Comparison of ENCODE assay signal across 9 mouse cellular contexts in the genomic region with DNA sequence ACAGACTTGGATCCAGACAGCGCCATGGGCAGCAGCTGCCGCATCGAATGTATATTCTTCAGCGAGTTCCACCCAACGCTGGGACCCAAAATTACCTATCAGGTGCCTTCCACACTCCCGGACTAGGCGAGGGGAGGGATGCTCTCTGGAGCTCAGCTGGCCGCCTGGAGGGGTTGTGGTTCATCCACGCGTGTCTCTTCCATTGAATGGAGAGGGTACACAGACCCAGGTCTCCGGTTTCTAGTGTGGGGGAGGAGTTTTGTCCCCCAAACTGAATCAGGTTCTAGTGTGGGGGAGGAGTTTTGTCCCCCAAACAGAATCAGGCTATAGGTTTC. TPM values are rescaled to one million over a fixed set of nuclear protein-coding genes. Genes with fewer than 3 reads are reported as not detected.
DNase-seq lines count a peak whose midpoint lies in the region; ATAC-seq and TF ChIP-seq lines count a peak whose summit lies in the region.
"Had no signal": no experiment of that assay in that cellular context is flagged by ENCODE, and none has a peak within 500 bp of the region (broad histone marks: within the 10 kb centered on the region; RNA-seq: fewer than 3 reads in every experiment).

No protein-coding gene starts in this region.

- H3K4me1 ChIP-seq in heart, postnatal 0 days (ENCODE audit: control insufficient read depth, insufficient read depth) = peaks cover 26% of the 10 kb centered on the region
- peaks cover 5% of the 10 kb centered on the region; the same call in 1 of the 2 replicates for H3K4me1 ChIP-seq in brown adipose tissue, adult 24 weeks (ENCODE audit: control insufficient read depth, insufficient read depth, insufficient read length, low read length)
- H3K4me1 ChIP-seq in hindbrain, embryonic 16.5 days (ENCODE audit: control insufficient read depth, insufficient read depth, low read depth, low read length) = peaks cover 33% of the 10 kb centered on the region
- peaks cover 21% of the 10 kb centered on the region for H3K4me1 ChIP-seq in midbrain, embryonic 14.5 days (ENCODE audit: control insufficient read depth, insufficient read depth, low read length)

- under 1% methylated on average over 11 of the region's 11 CpGs for WGBS in heart, postnatal 0 days
- under 1% methylated on average over 11 of the region's 11 CpGs for WGBS in hindbrain, embryonic 16.5 days
- 3% methylated on average over 11 of the region's 11 CpGs for WGBS in midbrain, embryonic 14.5 days

- ATAC-seq in heart, postnatal 0 days (ENCODE audit: insufficient read depth, low read depth) = no peak
- peak; percentile 15 for ATAC-seq in hindbrain, embryonic 16.5 days
- no peak for ATAC-seq in midbrain, embryonic 14.5 days (ENCODE audit: low FRiP score, low TSS enrichment)

- H3K27ac ChIP-seq in heart, postnatal 0 days (ENCODE audit: low read depth) = peak overlapping the region; percentile 26; the same call in 1 of the 2 replicates
- H3K27ac ChIP-seq in brown adipose tissue, adult 24 weeks (replicated peaks; ENCODE audit: low read depth, low read length) = peak overlapping the region; percentile 72
- H3K27ac ChIP-seq in hindbrain, embryonic 16.5 days (ENCODE audit: low read depth, low read length) = no peak overlapping the region; the same call in 1 of the 2 replicates
- H3K27ac ChIP-seq in midbrain, embryonic 14.5 days (replicated peaks; ENCODE audit: low read depth, low read length) = peak overlapping the region; percentile 53; the same call in 1 of the 2 replicates

- H3K36me3 ChIP-seq in heart, postnatal 0 days (replicated peaks; ENCODE audit: control insufficient read depth, insufficient read depth, low read length) = peaks cover 38% of the 10 kb centered on the region
- H3K36me3 ChIP-seq in hindbrain, embryonic 16.5 days (ENCODE audit: control insufficient read depth, insufficient read depth, low read length) = peaks cover 28% of the 10 kb centered on the region
- H3K36me3 ChIP-seq in midbrain, embryonic 14.5 days (ENCODE audit: control insufficient read depth, insufficient read depth, low read length) = peaks cover 48% of the 10 kb centered on the region

- TF ChIP-seq CTCF in heart, postnatal 0 days (IDR thresholded peaks at IDR 0.05; ENCODE audit: low read depth) = no peak

- TF ChIP-seq EP300 in heart, postnatal 0 days (IDR thresholded peaks at IDR 0.05; ENCODE audit: low read depth) = no peak

- no peaks in the 10 kb centered on the region for H3K9me3 ChIP-seq in heart, postnatal 0 days (replicated peaks; ENCODE audit: control insufficient read depth, low read length)
- no peaks in the 10 kb centered on the region for H3K9me3 ChIP-seq in hindbrain, embryonic 16.5 days (ENCODE audit: control insufficient read depth, low read length)
- no peaks in the 10 kb centered on the region for H3K9me3 ChIP-seq in midbrain, embryonic 14.5 days (ENCODE audit: control insufficient read depth, low read length)

- intact Hi-C loops in heart, postnatal 25 days (cut with DNase I) = no loop called here
- intact Hi-C loops in left cerebral cortex, postnatal 36 days (cut with DNase I) = no loop called here

- no peaks in the 10 kb centered on the region for H3K27me3 ChIP-seq in heart, postnatal 0 days (ENCODE audit: control insufficient read depth, insufficient read depth, low read length)
- no peaks in the 10 kb centered on the region for H3K27me3 ChIP-seq in hindbrain, embryonic 16.5 days (replicated peaks; ENCODE audit: control insufficient read depth, insufficient read depth, low read length)
- H3K27me3 ChIP-seq in midbrain, embryonic 14.5 days (ENCODE audit: control insufficient read depth, insufficient read depth, low read length) = no peaks in the 10 kb centered on the region
- H3K27me3 ChIP-seq: Patski had no signal

- H3K4me3 ChIP-seq in heart, postnatal 0 days (ENCODE audit: low read depth, low read length) = peak overlapping the region; percentile 81
- H3K4me3 ChIP-seq in brown adipose tissue, adult 24 weeks (ENCODE audit: insufficient read depth, low read depth, low read length) = peak overlapping the region; percentile 96
- H3K4me3 ChIP-seq in hindbrain, embryonic 16.5 days (ENCODE audit: low read length) = peak overlapping the region; percentile 71
- peak overlapping the region; percentile 63 for H3K4me3 ChIP-seq in midbrain, embryonic 14.5 days (replicated peaks; ENCODE audit: low read depth, low read length)

- H3K9ac ChIP-seq in heart, postnatal 0 days (replicated peaks; ENCODE audit: low read depth, low read length) = peak overlapping the region; percentile 56
- peak overlapping the region; percentile 69 for H3K9ac ChIP-seq in hindbrain, embryonic 16.5 days (ENCODE audit: low read depth, low read length)
- H3K9ac ChIP-seq in midbrain, embryonic 14.5 days (replicated peaks; ENCODE audit: low read length) = peak overlapping the region; percentile 59

- H3K4me2 ChIP-seq in heart, postnatal 0 days (ENCODE audit: low read depth, low read length) = peak overlapping the region; percentile 91
- H3K4me2 ChIP-seq in hindbrain, embryonic 16.5 days (ENCODE audit: low read length) = peak overlapping the region; percentile 94
- H3K4me2 ChIP-seq in midbrain, embryonic 14.5 days (ENCODE audit: low read length) = peak overlapping the region; percentile 92

- no peak for DNase-seq in heart, postnatal 0 days (ENCODE audit: low spot score)
- DNase-seq in heart, postnatal 25 days (ENCODE audit: low spot score) = no peak
- no peak for DNase-seq in midbrain, embryonic 14.5 days
- no peak for DNase-seq in adrenal gland, postnatal 10 days
- no peak for DNase-seq in ovary, postnatal 14 days (ENCODE audit: low spot score)
- DNase-seq in left cerebral cortex, postnatal 36 days (ENCODE audit: low spot score in 2 of 2) = no peak

RNA-seq across cellular contexts. Expression of gene Nprl2, which starts 0.3 kb away (rescaled TPM):
- total RNA-seq in heart, postnatal 0 days (2014; rRNA removed; ENCODE audit: low replicate concordance) = 42.3 and 56.4 TPM in 2 replicates
- polyA plus RNA-seq in heart, postnatal 0 days (2015; fragmentation: Nextera tagmentation; extraction: Ambion mirVana) = 22.5 and 23.2 TPM in 2 replicates
- 10 to 100 TPM; 17.3 to 18.9 TPM for total RNA-seq in heart, postnatal 25 days (2021)
- 19.2 and 22.5 TPM in 2 replicates for polyA plus RNA-seq in brown adipose tissue, adult 24 weeks (2012; ENCODE audit: insufficient read depth, insufficient read length, missing spikeins)
- 75.8 and 78.6 TPM in 2 replicates for polyA plus RNA-seq in hindbrain, embryonic 16.5 days (2015; fragmentation: Nextera tagmentation; extraction: Ambion mirVana)
- 69.4 and 75.7 TPM in 2 replicates for polyA plus RNA-seq in midbrain, embryonic 14.5 days (2014; fragmentation: Nextera tagmentation; extraction: Ambion mirVana)
- total RNA-seq in adrenal gland, postnatal 10 days (2021) = 10 to 100 TPM; 19.2 to 21.3 TPM
- 10 to 100 TPM; 38.9 to 46.2 TPM for total RNA-seq in left cerebral cortex, postnatal 36 days (2021)

RNA-seq across cellular contexts. Expression of gene Cyb561d2, which starts 0.3 kb away (rescaled TPM):
- 13.4 and 22.1 TPM in 2 replicates for total RNA-seq in heart, postnatal 0 days (2014; rRNA removed; ENCODE audit: low replicate concordance)
- polyA plus RNA-seq in heart, postnatal 0 days (2015; fragmentation: Nextera tagmentation; extraction: Ambion mirVana) = 14.3 and 16.9 TPM in 2 replicates
- 1 to 10 TPM; 3.1 to 3.5 TPM for total RNA-seq in heart, postnatal 25 days (2021)
- 6.1 and 6.3 TPM in 2 replicates for polyA plus RNA-seq in brown adipose tissue, adult 24 weeks (2012; ENCODE audit: insufficient read depth, insufficient read length, missing spikeins)
- polyA plus RNA-seq in hindbrain, embryonic 16.5 days (2015; fragmentation: Nextera tagmentation; extraction: Ambion mirVana) = 51.4 and 59.0 TPM in 2 replicates
- polyA plus RNA-seq in midbrain, embryonic 14.5 days (2014; fragmentation: Nextera tagmentation; extraction: Ambion mirVana) = 35.1 and 49.6 TPM in 2 replicates
- total RNA-seq in adrenal gland, postnatal 10 days (2021) = 10 to 100 TPM; 15.4 to 16.1 TPM
- total RNA-seq in left cerebral cortex, postnatal 36 days (2021) = 10 to 100 TPM; 16.9 to 17.0 TPM

RNA-seq across cellular contexts. Expression of gene Zmynd10, which starts 4.8 kb away (rescaled TPM):
- total RNA-seq in heart, postnatal 0 days (2014; rRNA removed; ENCODE audit: low replicate concordance) = not detected in 2 replicates
- 0.25 and 0.49 TPM in 2 replicates for polyA plus RNA-seq in heart, postnatal 0 days (2015; fragmentation: Nextera tagmentation; extraction: Ambion mirVana)
- not detected for total RNA-seq in heart, postnatal 25 days (2021)
- not detected in 2 replicates for polyA plus RNA-seq in brown adipose tissue, adult 24 weeks (2012; ENCODE audit: insufficient read depth, insufficient read length, missing spikeins)
- polyA plus RNA-seq in hindbrain, embryonic 16.5 days (2015; fragmentation: Nextera tagmentation; extraction: Ambion mirVana) = 3.3 and 4.4 TPM in 2 replicates
- polyA plus RNA-seq in midbrain, embryonic 14.5 days (2014; fragmentation: Nextera tagmentation; extraction: Ambion mirVana) = 2.2 and 2.5 TPM in 2 replicates
- total RNA-seq in adrenal gland, postnatal 10 days (2021) = not detected
- total RNA-seq in left cerebral cortex, postnatal 36 days (2021) = 1 to 10 TPM; 3.4 to 4.3 TPM

RNA-seq across cellular contexts. Expression of gene Tmem115, which starts 8.6 kb away (rescaled TPM):
- total RNA-seq in heart, postnatal 0 days (2014; rRNA removed; ENCODE audit: low replicate concordance) = 33.4 and 37.3 TPM in 2 replicates
- 26.7 and 28.5 TPM in 2 replicates for polyA plus RNA-seq in heart, postnatal 0 days (2015; fragmentation: Nextera tagmentation; extraction: Ambion mirVana)
- 10 to 100 TPM; 20.6 to 21.4 TPM for total RNA-seq in heart, postnatal 25 days (2021)
- 11.9 and 14.1 TPM in 2 replicates for polyA plus RNA-seq in brown adipose tissue, adult 24 weeks (2012; ENCODE audit: insufficient read depth, insufficient read length, missing spikeins)
- polyA plus RNA-seq in hindbrain, embryonic 16.5 days (2015; fragmentation: Nextera tagmentation; extraction: Ambion mirVana) = 45.7 and 46.0 TPM in 2 replicates
- 50.9 and 51.7 TPM in 2 replicates for polyA plus RNA-seq in midbrain, embryonic 14.5 days (2014; fragmentation: Nextera tagmentation; extraction: Ambion mirVana)
- 10 to 100 TPM; 31.4 to 37.6 TPM for total RNA-seq in adrenal gland, postnatal 10 days (2021)
- 10 to 100 TPM; 34.7 to 39.6 TPM for total RNA-seq in left cerebral cortex, postnatal 36 days (2021)

RNA-seq across cellular contexts. Expression of gene Rassf1, which starts 9.0 kb away (rescaled TPM):
- total RNA-seq in heart, postnatal 0 days (2014; rRNA removed; ENCODE audit: low replicate concordance) = 28.7 and 39.0 TPM in 2 replicates
- polyA plus RNA-seq in heart, postnatal 0 days (2015; fragmentation: Nextera tagmentation; extraction: Ambion mirVana) = 34.4 and 35.1 TPM in 2 replicates
- total RNA-seq in heart, postnatal 25 days (2021) = 10 to 100 TPM; 12.1 to 16.7 TPM
- polyA plus RNA-seq in brown adipose tissue, adult 24 weeks (2012; ENCODE audit: insufficient read depth, insufficient read length, missing spikeins) = 10.9 and 15.2 TPM in 2 replicates
- polyA plus RNA-seq in hindbrain, embryonic 16.5 days (2015; fragmentation: Nextera tagmentation; extraction: Ambion mirVana) = 45.8 and 46.6 TPM in 2 replicates
- 35.5 and 40.4 TPM in 2 replicates for polyA plus RNA-seq in midbrain, embryonic 14.5 days (2014; fragmentation: Nextera tagmentation; extraction: Ambion mirVana)
- 10 to 100 TPM; 23.6 to 27.7 TPM for total RNA-seq in adrenal gland, postnatal 10 days (2021)
- 10 to 100 TPM; 16.7 to 19.0 TPM for total RNA-seq in left cerebral cortex, postnatal 36 days (2021)
